Mouse (Mus musculus) frontal cortex, postnatal 14 days (tissue): ENCODE results near the gene Pbld1.

Source experiments
- DNase-seq, 2 experiments: peaks; one replicate each; pipeline ENCODE4 v3.0.0; 2022; ENCODE audit warnings: low spot score in 2 of 2

Pbld1 gene

GRCm38 (mm10) chr10:63092616-63093550 is 32.9 kb downstream of the Pbld1 start:
- no peak for DNase-seq

GRCm38 (mm10) chr10:63096757-63097156 is 36.8 kb downstream of the Pbld1 start:
- no peak for DNase-seq

GRCm38 (mm10) chr10:63098191-63098590 is 38.2 kb downstream of the Pbld1 start:
- no peak for DNase-seq

- peak in 1 of 2 experiments; percentile 19 for DNase-seq
Measured at GRCm38 (mm10) chr10:63099521-63099920, 39.6 kb downstream of the Pbld1 start, which contains the start of gene Atoh7. TSS of gene Atoh7 (plus strand) at chr10:63099651.

- DNase-seq = peak; percentile 27 to 53
Measured at GRCm38 (mm10) chr10:63099941-63100562, 40.1 kb downstream of the Pbld1 start.

GRCm38 (mm10) chr10:63100657-63101056 is 40.7 kb downstream of the Pbld1 start:
- DNase-seq = no peak

GRCm38 (mm10) chr10:63113027-63113604 is 53.2 kb downstream of the Pbld1 start:
- DNase-seq = no peak

- DNase-seq = no peak
Measured at GRCm38 (mm10) chr10:63113716-63114360, 53.9 kb downstream of the Pbld1 start.

GRCm38 (mm10) chr10:63115881-63116280 is 55.9 kb downstream of the Pbld1 start:
- DNase-seq = no peak

GRCm38 (mm10) chr10:63116376-63116775 is 56.4 kb downstream of the Pbld1 start:
- no peak for DNase-seq

- DNase-seq = no peak
Measured at GRCm38 (mm10) chr10:63117583-63117982, 57.6 kb downstream of the Pbld1 start.

GRCm38 (mm10) chr10:63119916-63120315 is 60.0 kb downstream of the Pbld1 start:
- DNase-seq = no peak

- no peak for DNase-seq
Measured at GRCm38 (mm10) chr10:63121961-63122360, 62.0 kb downstream of the Pbld1 start.

- peak in 1 of 2 experiments; percentile 32 for DNase-seq
Measured at GRCm38 (mm10) chr10:63122516-63122915, 62.6 kb downstream of the Pbld1 start.

GRCm38 (mm10) chr10:63123141-63123540 is 63.2 kb downstream of the Pbld1 start:
- no peak for DNase-seq

- no peak for DNase-seq
Measured at GRCm38 (mm10) chr10:63124016-63124415, 64.1 kb downstream of the Pbld1 start.

- DNase-seq = no peak
Measured at GRCm38 (mm10) chr10:63125343-63125742, 65.4 kb downstream of the Pbld1 start.

- no peak for DNase-seq
Measured at GRCm38 (mm10) chr10:63126116-63126515, 66.2 kb downstream of the Pbld1 start.

- no peak for DNase-seq
Measured at GRCm38 (mm10) chr10:63127156-63127555, 67.2 kb downstream of the Pbld1 start.
